Mouse (Mus musculus) neutrophil, adult 5-6 weeks (primary cell): ENCODE results near the gene Rbm19. TPM values are rescaled to one million over a fixed set of nuclear protein-coding genes. Genes with fewer than 3 reads are reported as not detected.

Experiments
- ATAC-seq: fragments of 151-379, 151-347 bp; 2 replicates; pipeline ENCODE4 v1.8.0; 2017; ENCODE audit warnings: mild to moderate bottlenecking, moderate TSS enrichment; ENCODE audit not compliant: insufficient number of reproducible peaks, poor library complexity, low FRiP score, severe bottlenecking; ENCODE audit errors: extremely low read depth
- total RNA-seq: library from RNA; stranded (forward); fragments of 200-1000 nt; gene quantifications from 2 replicates; pipeline ENCODE4 v1.2.3, GENCODE M21; 2017

Gene Rbm19
- total RNA-seq, 1 experiment from 2014 or later: 29.0 TPM

GRCm38 (mm10) chr5:120235571-120235970 is 119.3 kb downstream of the Rbm19 start:
- ATAC-seq: no peak

GRCm38 (mm10) chr5:120240071-120240470 is 123.8 kb downstream of the Rbm19 start:
- ATAC-seq: no peak

- no peak for ATAC-seq
Observed at GRCm38 (mm10) chr5:120245336-120245735, 129.1 kb downstream of the Rbm19 start.
